Mouse (Mus musculus): ENCODE results near the gene Cnot3.

DNA sequence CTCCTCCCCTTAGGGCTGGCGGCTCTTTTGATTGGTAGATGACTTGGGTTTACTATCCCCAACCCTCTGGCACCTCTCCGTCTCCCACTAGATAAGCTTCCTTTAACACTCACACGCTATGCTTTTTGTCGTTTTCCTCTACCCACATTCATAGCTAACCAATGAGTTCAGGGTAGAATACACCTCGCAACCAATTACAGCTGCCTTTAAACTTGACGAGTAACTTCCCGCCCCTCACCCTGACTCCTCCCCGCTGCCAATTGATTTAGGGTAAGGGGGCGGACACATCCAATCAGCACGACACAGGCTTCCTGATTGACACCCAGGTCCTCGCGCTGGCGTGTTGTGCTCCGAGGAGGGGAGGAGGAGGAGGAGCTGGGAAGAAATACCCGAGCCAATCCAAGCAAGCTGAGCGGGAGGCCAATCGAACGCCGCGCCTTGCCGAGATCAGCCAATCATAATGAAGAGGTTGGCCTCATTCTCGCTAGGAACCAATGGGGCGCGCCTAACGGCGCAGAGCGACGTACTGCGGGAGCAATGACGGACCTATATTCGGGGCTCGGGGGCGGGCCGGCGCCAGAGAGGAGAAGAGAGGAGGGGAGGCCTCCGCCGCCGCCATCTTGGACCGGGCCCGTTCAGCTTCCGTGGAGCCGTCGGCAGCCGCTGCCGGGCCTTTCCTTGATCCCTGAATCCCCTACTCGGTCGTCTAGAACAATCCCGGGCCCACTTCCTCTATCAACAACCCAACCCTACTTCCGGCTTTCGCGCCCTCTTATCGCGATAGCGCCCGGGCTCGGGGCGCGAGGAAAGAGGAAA lies at the start of gene Cnot3:
- TF ChIP-seq POLR2A (IDR thresholded peaks at IDR 0.05; ENCODE audit: low read depth, low read length) = no peak
- no peak for TF ChIP-seq CTCF (IDR thresholded peaks at IDR 0.05; ENCODE audit: extremely low read depth, insufficient read length, insufficient replicate concordance, low read depth, low read length)

Measured in small intestine, adult 2 months (tissue).